Mouse (Mus musculus): ENCODE measurements at regions not wholly inside any gene's neighbourhood (a gene's known extent, or its start where the extent isn't known, plus 50 kb on each side); places are given as distances from the start of the nearest gene placed in this dataset.

DNA sequence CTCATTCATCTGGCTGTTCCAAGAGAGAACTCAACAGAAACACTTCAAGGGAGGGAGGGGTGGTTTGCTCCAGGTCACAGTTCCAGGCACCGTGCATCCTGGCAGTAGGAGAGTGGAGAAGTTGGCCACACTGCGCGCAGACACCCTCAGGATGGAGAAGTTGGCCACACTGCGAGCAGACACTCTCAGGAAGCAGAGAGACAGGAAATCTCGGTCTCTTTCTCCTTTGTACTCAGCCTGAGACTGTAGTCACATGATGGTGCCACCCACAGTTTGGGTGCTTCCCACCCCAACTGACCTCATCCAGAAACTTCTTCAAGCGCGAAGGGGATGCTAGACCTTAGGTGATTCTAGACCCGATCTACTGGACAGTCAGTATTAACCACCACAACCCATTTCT lies 170.4 kb downstream of the Bcl11b start:
- no peak for DNase-seq

DNA sequence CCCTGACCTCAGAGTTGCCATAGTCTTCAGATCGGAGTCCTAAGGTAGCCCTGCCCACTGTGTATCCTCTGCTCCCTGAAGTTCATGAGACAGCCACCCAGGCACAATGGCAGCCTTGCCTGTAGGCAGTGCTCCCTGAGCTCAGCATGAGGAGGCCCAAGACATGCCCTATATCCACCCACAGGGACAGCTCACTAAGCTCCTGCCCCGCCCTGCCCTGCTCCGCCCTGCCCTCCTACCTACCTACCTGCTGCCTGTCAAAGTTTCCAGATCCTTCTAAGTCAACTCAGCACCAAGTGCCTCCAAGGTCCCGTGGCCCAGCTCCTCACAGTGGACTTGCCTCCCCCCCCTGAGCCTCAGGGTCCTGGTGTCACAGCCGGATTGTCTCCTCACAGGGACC lies 168.9 kb downstream of the Bcl11b start:
- no peak for DNase-seq

DNA sequence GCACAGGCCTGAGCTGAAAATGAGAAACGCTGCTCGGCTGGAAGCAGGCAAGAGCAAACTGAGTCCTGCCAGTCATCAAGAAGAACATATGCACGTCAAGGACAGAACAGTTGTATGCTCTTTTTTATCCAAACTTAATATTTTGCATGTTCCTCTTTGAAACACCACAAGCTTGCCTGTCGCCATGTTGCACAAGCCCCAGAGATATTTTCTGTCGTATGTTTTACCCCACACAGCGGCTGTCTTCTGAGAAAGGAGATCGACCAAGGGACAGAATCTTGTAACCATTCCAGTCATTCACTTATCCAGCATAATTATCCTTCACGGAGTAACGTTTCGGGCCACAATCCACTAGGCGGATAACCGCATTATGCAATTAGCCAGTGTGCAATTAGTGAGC lies 165.7 kb downstream of the Bcl11b start:
- no peak for DNase-seq

DNA sequence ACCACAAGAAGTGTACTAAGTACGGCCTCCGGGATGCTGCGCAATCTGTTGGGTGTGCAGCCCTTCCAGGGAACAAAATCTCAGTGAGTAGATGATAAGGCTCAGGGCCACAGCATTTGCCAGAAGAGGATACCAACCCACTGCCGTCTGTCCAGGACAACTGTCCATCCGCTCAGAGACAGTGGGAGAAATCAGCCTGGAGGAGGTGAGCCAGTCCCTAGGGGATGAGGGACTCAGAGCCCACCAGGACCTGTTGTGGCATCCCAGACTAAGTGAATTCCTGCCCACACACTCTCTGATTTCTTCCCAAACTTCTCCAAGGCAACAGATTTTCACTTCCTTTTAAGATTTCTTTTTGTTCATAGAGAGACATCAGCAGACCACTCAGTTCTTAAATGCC lies 158.8 kb downstream of the Bcl11b start:
- no peak for DNase-seq

DNA sequence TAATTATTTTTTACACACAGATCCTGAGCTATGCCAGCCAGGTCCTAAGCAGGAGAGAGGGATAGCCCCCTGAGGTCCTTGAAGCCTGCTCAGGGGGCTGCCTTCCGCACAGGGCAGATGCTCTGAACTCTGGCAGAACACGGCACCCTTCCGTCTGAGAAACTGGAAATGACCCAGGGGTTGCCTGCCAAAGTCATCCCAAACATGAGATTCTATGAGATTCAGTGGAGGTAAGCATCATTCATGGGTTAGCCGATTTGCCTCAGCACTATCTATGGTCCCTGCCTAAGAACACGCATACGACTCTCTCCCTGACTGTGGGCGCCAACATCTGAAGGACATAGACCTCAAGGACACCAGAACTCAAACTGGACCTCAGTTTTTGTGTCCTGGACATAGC lies 152.8 kb downstream of the Bcl11b start:
- peak; percentile 6 to 12 for DNase-seq

DNA sequence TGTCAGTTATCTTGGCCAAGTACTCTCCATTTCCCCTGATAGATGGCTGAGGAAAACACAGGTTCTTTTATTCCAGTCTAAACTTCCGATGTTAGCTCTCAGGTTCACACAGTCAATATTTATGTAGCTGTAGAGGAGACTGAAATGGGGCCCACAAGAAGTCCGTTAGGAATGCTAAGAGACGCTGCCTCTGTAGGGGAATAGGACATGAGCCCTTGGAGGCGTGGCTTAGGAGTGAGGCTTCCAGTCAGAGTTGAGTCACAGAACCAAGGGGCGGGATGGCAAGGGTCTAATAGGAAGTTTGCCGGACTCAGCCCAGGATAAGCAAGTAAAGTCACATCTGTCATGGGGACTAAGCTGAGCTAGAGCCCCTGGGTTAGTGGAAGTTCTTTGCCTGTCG lies 150.5 kb downstream of the Bcl11b start:
- DNase-seq: no peak

DNA sequence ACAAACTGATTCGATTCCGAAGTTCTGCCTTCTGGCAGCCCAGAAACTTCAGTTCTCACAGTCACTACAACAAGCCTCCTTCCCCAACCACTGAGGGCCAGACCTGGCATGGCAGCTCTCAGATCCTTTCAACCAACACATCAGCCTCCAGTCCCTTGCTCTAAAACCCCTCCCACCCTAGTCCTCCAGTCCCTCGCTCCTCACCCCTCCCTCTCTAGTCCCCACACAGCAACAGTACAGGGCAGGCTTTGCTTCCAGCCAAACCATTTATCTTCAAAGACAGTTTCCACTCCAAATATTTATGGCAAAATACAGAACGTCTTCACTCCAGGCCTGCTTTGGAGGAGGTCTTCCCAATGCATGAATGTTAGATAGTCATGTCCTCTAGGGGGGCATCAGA lies 147.9 kb downstream of the Bcl11b start:
- no peak for DNase-seq

DNA sequence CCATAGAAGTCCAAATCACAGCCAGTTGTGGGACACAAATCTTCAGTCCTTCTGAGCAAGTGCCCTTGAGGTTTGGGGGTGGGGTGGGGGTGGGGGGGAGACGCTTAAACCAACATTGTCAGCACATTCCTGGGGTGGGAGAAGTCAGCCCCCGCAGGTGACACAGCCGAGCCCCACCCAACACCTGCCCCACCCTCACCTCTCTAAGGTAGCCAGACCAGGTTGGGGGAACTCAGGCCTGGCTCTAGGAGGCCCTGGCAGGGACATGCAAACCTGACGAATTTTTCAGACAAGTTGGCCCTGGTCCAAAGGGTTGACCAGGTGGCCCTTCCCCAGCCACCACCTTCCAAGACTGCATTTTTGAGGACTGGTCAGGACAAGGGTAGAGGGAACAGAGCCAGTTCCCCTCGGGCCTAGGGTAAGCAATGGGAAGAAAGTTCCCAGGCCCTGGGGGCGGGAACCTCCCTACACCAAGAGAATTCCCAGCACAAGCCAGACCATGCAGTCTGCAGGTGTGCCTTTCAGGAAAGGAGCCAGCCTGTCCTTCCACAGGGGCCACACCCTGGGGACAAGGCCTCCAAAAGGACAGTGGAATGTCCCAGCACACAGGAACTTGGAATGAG lies 146.9 kb downstream of the Bcl11b start:
- no peak for DNase-seq

DNA sequence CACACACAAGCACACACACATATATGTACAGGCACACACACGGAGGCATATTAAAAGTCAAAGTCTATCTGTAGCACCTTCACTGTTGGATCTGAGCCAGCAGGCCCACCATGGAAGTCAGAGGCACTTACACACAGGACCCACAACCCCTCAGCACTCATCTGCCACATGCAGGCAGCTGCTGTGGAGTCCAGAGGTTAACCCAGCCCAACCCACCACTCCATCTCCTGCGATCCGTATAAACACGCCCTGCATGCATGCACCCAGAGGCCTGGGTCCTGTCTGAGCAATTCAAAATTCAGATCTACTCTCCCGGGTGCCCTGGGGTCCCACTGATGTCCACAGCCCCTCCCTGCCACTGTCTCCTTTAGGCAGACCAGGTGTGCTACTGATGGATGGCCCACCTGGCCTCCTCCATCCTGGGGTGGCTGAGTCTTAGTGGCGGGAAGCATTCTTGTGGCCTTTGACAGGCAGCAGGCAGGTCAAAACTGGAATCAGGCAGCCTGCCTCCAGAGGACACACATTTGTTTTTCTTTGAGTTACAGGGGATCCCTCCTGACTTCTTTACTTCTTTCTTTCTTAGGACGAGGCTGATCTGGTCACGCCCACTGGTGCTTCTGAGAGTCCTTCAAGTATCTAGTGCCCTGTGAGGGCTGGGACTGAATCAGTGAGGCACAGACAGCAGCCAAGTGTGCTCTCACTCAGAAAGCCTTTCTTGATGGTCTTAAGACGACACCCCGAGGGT lies 144.7 kb downstream of the Bcl11b start:
- no peak for DNase-seq

DNA sequence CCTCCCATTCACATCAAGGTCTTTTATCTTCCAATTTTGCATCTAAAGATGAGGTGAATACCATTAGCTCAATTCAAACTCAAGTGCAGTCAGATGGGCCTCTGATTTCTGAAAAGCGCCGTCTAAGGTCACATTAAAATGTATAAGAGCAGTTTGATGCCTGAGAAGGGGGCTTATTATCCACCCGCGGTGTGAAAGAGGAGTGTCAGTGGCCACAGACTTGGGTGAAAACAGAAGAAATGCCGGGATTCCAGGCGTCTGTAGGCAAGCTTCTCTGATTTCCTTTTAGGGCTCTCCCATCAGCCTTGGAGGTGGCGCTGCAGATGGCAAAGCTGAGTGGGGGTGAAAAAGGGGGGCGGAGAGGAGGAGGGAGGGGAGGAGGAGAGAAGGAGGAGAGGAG lies 143.7 kb downstream of the Bcl11b start:
- no peak for DNase-seq

DNA sequence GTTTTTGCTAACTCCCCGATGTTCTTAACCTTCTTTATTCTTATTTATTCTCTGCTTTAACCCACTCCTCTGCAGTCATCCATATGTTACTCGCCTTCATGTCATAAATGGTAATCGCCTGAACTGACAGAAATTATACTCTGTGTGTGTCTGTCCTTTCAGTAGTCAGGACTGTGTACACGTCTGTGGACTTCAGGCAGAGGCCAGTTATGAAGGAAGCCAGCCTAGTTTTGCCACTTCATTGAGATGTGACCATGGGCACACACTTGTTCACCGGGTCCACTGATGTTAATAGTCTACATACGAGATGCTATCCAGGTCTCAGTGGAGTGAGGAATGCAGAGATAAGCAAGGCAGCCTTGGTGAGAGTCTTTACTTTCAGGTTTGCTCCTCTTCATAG lies 143.0 kb downstream of the Bcl11b start:
- DNase-seq: no peak

Measured in adrenal gland, postnatal 36 days (tissue).